Comparison of ENCODE assay signal across 22 mouse cellular contexts in the genomic region with DNA sequence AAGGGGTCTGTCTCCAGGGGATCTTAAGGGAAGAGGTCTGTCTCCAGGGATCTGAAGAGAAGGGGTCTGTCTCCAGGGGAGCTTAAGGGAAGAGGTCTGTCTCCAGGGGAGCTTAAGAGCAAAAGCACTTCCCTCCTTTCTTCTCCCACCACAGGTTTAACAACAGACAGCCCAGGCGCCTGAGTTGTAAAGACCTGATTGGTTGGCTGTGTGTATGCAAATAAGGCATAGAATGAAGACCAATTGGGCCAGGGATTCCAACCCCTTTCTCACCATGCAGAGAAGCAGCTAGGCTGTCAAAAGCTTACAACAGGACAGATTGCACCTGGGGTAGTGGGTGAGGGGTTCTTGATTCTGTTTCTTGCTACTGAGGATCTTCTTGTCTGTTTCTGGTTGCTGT. TPM values are rescaled to one million over a fixed set of nuclear protein-coding genes. Genes with fewer than 3 reads are reported as not detected.
A peak's percentile ranks its signal among the peaks of the same experiment; 100 is the strongest.
DNase-seq lines count a peak whose midpoint lies in the region; ATAC-seq and TF ChIP-seq lines count a peak whose summit lies in the region.
"Had no signal": no experiment of that assay in that cellular context is flagged by ENCODE, and none has a peak within 500 bp of the region (broad histone marks: within the 10 kb centered on the region; RNA-seq: fewer than 3 reads in every experiment).

No protein-coding gene starts in this region.

- no peak; the same call in 1 of the 2 replicates for TF ChIP-seq RAD21 in MEL (IDR thresholded peaks at IDR 0.05; ENCODE audit: low read depth, low read length)

- H3K4me3 ChIP-seq in MEL (ENCODE audit: control insufficient read depth in 1 of 2, insufficient read depth in 1 of 2, low read depth in 2 of 2, low read length in 2 of 2) = peak overlapping the region in 1 of 2 experiments; percentile 43; a peak in 1 of 4 replicates
- H3K4me3 ChIP-seq: embryonic facial prominence, embryonic 10.5 days; embryonic facial prominence, embryonic 12.5 days; forebrain, embryonic 13.5 days; forebrain, embryonic 15.5 days had no signal

- no peak overlapping the region for H3K27ac ChIP-seq in MEL (ENCODE audit: control insufficient read depth, low read depth, low read length)
- H3K27ac ChIP-seq: embryonic facial prominence, embryonic 10.5 days; embryonic facial prominence, embryonic 12.5 days; forebrain, embryonic 13.5 days; forebrain, embryonic 15.5 days had no signal

- no peak for ATAC-seq in megakaryocyte progenitor cell, adult 5-6 weeks (replicated peaks; ENCODE audit: poor library complexity)
- ATAC-seq: activated CD4-positive, CD25-positive, alpha-beta regulatory T cell, adult 4 months; forebrain, embryonic 13.5 days; forebrain, embryonic 15.5 days; forebrain, postnatal 0 days; Patski had no signal

- TF ChIP-seq POLR2A in MEL (IDR thresholded peaks at IDR 0.05; ENCODE audit: control insufficient read depth in 1 of 2, insufficient read depth in 1 of 2, low read depth in 1 of 2, low read length in 2 of 2, poor library complexity in 1 of 2) = peak in 1 of 2 experiments; percentile 55; a peak in 2 of 4 replicates

- H3K27me3 ChIP-seq in MEL (ENCODE audit: control insufficient read depth in 1 of 2, insufficient read depth in 2 of 2, low read length in 2 of 2) = no peaks in the 10 kb centered on the region
- H3K27me3 ChIP-seq: forebrain, embryonic 15.5 days had no signal

- no peak for TF ChIP-seq CTCF in MEL (IDR thresholded peaks at IDR 0.05 in 2 of 3, conservative IDR thresholded peaks at IDR 0.05 in 1 of 3; ENCODE audit: control insufficient read depth in 1 of 3, insufficient read depth in 1 of 3, low read depth in 2 of 3, low read length in 3 of 3, poor library complexity in 1 of 3, severe bottlenecking in 1 of 3)

- H3K9ac ChIP-seq in MEL (ENCODE audit: control insufficient read depth, low read depth, low read length, poor library complexity, severe bottlenecking) = peak overlapping the region; percentile 18; the same call in 1 of the 2 replicates
- H3K9ac ChIP-seq: embryonic facial prominence, embryonic 12.5 days; forebrain, embryonic 13.5 days; forebrain, embryonic 15.5 days; forebrain, postnatal 0 days had no signal

- H3K36me3 ChIP-seq in MEL (ENCODE audit: control insufficient read depth in 1 of 2, insufficient read depth in 2 of 2, low read length in 2 of 2) = peaks cover 0 to 8% of the 10 kb centered on the region in 2 experiments; a peak in 2 of 4 replicates
- H3K36me3 ChIP-seq: embryonic facial prominence, embryonic 10.5 days; embryonic facial prominence, embryonic 12.5 days; forebrain, embryonic 15.5 days; G1E had no signal

- H3K79me2 ChIP-seq in MEL (ENCODE audit: control insufficient read depth, insufficient read depth, low read length, poor library complexity) = peaks cover 2% of the 10 kb centered on the region; the same call in 1 of the 2 replicates

- no peaks in the 10 kb centered on the region for H3K9me3 ChIP-seq in MEL (replicated peaks; ENCODE audit: insufficient read depth, low read length)
- H3K9me3 ChIP-seq: embryonic facial prominence, embryonic 10.5 days; embryonic facial prominence, embryonic 12.5 days; forebrain, embryonic 13.5 days; forebrain, embryonic 15.5 days had no signal

- DNase-seq in A20 (ENCODE audit: low read depth, low spot score) (peak; percentile 9), MEL (ENCODE audit: low read depth, low spot score) (peak; percentile 92), R1 (ENCODE audit: low read depth, low spot score) (peak; percentile 44)
- DNase-seq in adrenal gland, adult 8-10 months = no peak
- no peak for DNase-seq in cerebellum, postnatal 36 days
- DNase-seq: adrenal gland, postnatal 10 days; adrenal gland, postnatal 25 days; cerebellum, adult 11 months; cerebellum, adult 18-20 months; cerebellum, adult 8-10 months; cerebellum, adult 9-11 months; cerebellum, postnatal 14 days; forebrain, postnatal 0 days had no signal

- H3K4me1 ChIP-seq in MEL (ENCODE audit: control insufficient read depth in 1 of 2, insufficient read depth in 2 of 2, low read length in 2 of 2) = peaks cover 0 to 10% of the 10 kb centered on the region in 2 experiments; a peak in 2 of 4 replicates

- TF ChIP-seq EP300 in MEL (IDR thresholded peaks at IDR 0.05; ENCODE audit: low read depth in 1 of 2, low read length in 2 of 2) = no peak

TF ChIP-seq in MEL, 35 proteins besides CTCF, POLR2A, EP300 and RAD21:
- no peak for TF ChIP-seq SMC3 (IDR thresholded peaks at IDR 0.05; ENCODE audit: low read depth, low read length)
- TF ChIP-seq ZNF384 (IDR thresholded peaks at IDR 0.05; ENCODE audit: low read depth, low read length) = no peak
- TF ChIP-seq MXI1 (IDR thresholded peaks at IDR 0.05; ENCODE audit: low read depth, low read length) = no peak
- no peak for TF ChIP-seq POLR2AphosphoS2 (IDR thresholded peaks at IDR 0.05; ENCODE audit: low read length)
- 0 out of 2 replicates have a peak, but pooled peaks have one; percentile 32 for TF ChIP-seq MAX (IDR thresholded peaks at IDR 0.05; ENCODE audit: low read length)
- no peak for TF ChIP-seq KAT2A (conservative IDR thresholded peaks at IDR 0.05; ENCODE audit: low read depth, low read length)
- TF ChIP-seq ZMIZ1 (IDR thresholded peaks at IDR 0.05; ENCODE audit: low read depth, low read length) = no peak
- TF ChIP-seq POLR2AphosphoS5 (IDR thresholded peaks at IDR 0.05; ENCODE audit: borderline replicate concordance, low read depth, low read length) = no peak
- TF ChIP-seq MYC (IDR thresholded peaks at IDR 0.05; ENCODE audit: low read depth, low read length) = no peak
- TF ChIP-seq USF2 (IDR thresholded peaks at IDR 0.05; ENCODE audit: borderline replicate concordance in 1 of 2, insufficient read depth in 1 of 2, low read depth in 1 of 2, low read length in 2 of 2) = no peak
- TF ChIP-seq E2F4 (IDR thresholded peaks at IDR 0.05; ENCODE audit: borderline replicate concordance, low read depth, low read length) = no peak
- TF ChIP-seq ZC3H11A (IDR thresholded peaks at IDR 0.05; ENCODE audit: low read depth, low read length) = no peak
- TF ChIP-seq GABPA (IDR thresholded peaks at IDR 0.05; ENCODE audit: low read depth, low read length) = no peak
- TF ChIP-seq ELF1 (IDR thresholded peaks at IDR 0.05; ENCODE audit: low read depth, low read length) = no peak
- 0 out of 2 replicates have a peak, but pooled peaks have one; percentile 28 for TF ChIP-seq TCF12 (IDR thresholded peaks at IDR 0.05; ENCODE audit: low read depth, low read length)
- 0 out of 2 replicates have a peak, but pooled peaks have one; percentile 50 for TF ChIP-seq SIN3A (IDR thresholded peaks at IDR 0.05; ENCODE audit: low read length)
- no peak for TF ChIP-seq NRF1 (IDR thresholded peaks at IDR 0.05; ENCODE audit: insufficient read depth, low read depth, low read length, poor library complexity, severe bottlenecking)
- no peak for TF ChIP-seq UBTF (IDR thresholded peaks at IDR 0.05; ENCODE audit: borderline replicate concordance, insufficient read depth, low read depth, low read length)
- no peak for TF ChIP-seq TAL1 (IDR thresholded peaks at IDR 0.05; ENCODE audit: low read length)
- TF ChIP-seq MAZ (IDR thresholded peaks at IDR 0.05; ENCODE audit: low read depth, low read length) = no peak
- TF ChIP-seq USF1 (IDR thresholded peaks at IDR 0.05; ENCODE audit: low read depth, low read length) = no peak
- no peak for TF ChIP-seq CHD1 (IDR thresholded peaks at IDR 0.05; ENCODE audit: low read depth, low read length)
- TF ChIP-seq GATA1 (IDR thresholded peaks at IDR 0.05; ENCODE audit: low read depth, low read length) = no peak
- no peak for TF ChIP-seq RCOR1 (IDR thresholded peaks at IDR 0.05; ENCODE audit: low read depth, low read length)
- TF ChIP-seq MEF2A (IDR thresholded peaks at IDR 0.05; ENCODE audit: extremely low read depth, insufficient replicate concordance, low read depth, low read length, poor library complexity, severe bottlenecking) = no peak
TF ChIP-seq in MEL: peak in this region for 3.

RNA-seq across cellular contexts. Expression of a gene that starts 4.1 kb away (rescaled TPM):
- total RNA-seq in MEL (2012; rRNA removed) = not detected in 2 replicates
- polyA plus RNA-seq in MEL (2012; ENCODE audit: insufficient read depth in 1 of 2, insufficient read length in 2 of 2, low read depth in 1 of 2, low replicate concordance in 2 of 2, missing spikeins in 1 of 2) = under 1 TPM in 1 of 2 experiments, not detected in 1; 0.17 TPM
- 1 to 10 TPM; 2.1 to 3.1 (median 2.4) TPM for total RNA-seq in adrenal gland, adult 8-10 months (2022)
- not detected in 2 replicates for total RNA-seq in megakaryocyte progenitor cell, adult 5-6 weeks (2015)
- not detected in 2 replicates for total RNA-seq in megakaryocyte progenitor cell, adult 5-6 weeks (2017)
- polyA plus RNA-seq: C2C12, G1E had no signal

Comparison
In these comparisons a context has a peak if more than half of its experiments do, and no peak if none do; other contexts are left out.
1. DNase-seq: peak in A20 (single experiment), MEL (single experiment) and R1 (single experiment); none in adrenal gland, adult 8-10 months (single experiment) and cerebellum, postnatal 36 days (0 of 2).